Mouse (Mus musculus) kidney, postnatal 25 days (tissue): ENCODE measurements around the gene Tpsb2.
A peak's percentile ranks its signal among the peaks of the same experiment; 100 is the strongest.

Experiments
- DNase-seq, 2 experiments: peaks; one replicate each; pipeline ENCODE4 v3.0.0; 2021; ENCODE audit warnings: mixed read lengths in 2 of 2

Tpsb2 gene

GRCm38 (mm10) chr17:25366005-25366404, at the start of gene Tpsb2:
Tpsb2 (plus strand) TSS chr17:25366305.
- no peak for DNase-seq

DNA sequence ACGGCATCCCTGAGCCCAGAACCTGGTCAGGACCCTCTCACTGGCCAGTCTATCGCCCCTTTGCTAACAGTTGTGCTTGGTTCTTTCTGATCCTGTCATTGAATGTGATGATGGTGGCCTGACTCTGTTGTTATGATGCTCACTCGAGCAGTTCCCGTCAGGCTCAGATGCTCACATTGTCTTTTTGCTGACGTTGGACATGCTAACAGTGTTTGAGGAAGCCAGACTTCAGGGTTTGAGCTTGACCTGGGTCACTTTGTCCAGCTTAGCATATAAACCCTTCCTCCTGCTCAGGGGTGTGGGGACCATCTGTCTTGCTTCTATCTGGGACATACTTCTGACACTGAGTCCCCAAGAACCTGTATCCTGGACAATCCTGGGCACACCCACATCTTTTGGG, 47.8 kb upstream of the Tpsb2 start, which contains the start of gene Prss29:
TSS of gene Prss29 (plus strand) at position 301 of the 400 bp plus-strand sequence.
- no peak for DNase-seq

DNA sequence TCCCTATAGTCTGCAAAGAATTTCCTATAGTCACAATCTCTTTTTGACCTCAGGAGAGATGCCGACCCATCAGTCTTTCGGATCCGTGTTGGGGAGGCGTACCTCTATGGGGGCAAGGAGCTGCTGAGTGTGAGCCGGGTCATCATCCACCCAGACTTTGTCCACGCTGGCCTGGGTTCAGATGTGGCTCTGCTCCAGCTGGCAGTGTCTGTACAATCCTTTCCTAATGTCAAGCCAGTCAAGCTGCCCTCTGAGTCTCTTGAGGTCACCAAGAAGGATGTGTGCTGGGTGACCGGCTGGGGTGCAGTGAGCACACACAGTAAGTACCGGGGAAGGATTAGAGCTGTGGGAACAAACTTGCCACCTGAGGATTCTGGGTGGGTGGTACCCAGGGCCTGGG, 45.3 kb upstream of the Tpsb2 start:
- DNase-seq = peak; percentile 38 to 58

GRCm38 (mm10) chr17:25322930-25323329, 43.2 kb upstream of the Tpsb2 start:
- DNase-seq = no peak

GRCm38 (mm10) chr17:25332321-25332720, 33.8 kb upstream of the Tpsb2 start:
- DNase-seq = no peak

DNA sequence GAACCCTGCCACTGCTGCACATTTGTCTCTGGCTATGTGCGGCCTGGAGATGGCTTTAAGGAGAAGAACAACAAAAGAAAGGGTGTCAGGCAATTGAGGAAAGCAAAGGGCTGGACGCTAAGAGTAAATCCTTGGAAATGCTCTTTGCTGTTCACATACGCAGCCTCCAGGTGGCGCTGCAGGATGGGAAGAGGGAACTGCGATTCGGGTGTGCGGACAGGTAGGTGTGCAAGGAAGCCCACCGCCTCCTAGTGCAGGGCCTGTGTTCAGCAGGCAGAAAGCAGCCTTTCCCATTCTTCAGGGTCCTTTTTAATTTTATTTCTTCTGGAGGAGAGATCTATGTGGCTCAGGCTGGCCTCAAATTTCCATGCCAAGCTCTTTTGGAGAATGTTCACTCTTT, 32.2 kb upstream of the Tpsb2 start:
- DNase-seq = peak; percentile 49 to 64

DNA sequence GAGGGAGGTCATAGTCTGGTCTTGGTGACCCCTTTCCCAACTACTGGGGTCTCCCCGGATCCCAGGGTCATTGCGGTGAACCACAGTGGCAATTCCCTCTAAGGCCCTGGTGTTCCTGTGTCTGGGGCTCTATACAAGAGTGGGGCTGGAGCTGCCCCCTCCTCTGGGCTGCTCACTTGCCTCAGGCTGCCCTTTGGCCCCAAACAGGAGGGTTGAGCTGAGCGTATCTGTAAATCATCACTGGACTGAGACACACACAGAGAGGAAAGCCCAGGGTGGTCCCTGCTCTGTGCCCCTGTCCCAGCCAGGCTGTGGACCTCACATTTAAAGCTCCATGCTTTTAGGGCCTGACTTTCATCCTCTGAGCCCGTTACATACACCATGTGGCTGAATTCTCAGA, 27.9 kb upstream of the Tpsb2 start:
- peak; percentile 7 to 43 for DNase-seq

DNA sequence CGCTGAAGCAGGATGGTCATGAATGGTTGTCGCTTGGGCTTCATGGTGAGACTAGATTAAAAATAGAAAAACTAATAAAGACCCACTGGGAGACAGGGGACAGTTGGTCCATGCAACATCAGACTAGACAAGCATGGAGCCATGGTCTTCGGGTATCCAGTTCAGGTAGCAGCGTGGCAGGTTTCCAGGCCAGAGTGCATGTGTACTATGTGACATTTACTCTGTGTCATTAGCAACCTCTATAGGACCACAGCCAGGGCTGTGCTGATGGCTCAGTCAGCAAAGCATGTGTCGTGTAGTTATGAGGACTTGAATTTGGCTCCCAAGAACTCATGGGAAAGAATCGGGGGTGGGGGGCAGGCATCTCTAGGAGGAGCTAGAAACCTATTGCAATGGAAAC, 26.1 kb upstream of the Tpsb2 start:
- no peak for DNase-seq

GRCm38 (mm10) chr17:25341490-25341889, 24.6 kb upstream of the Tpsb2 start:
- peak; percentile 21 to 65 for DNase-seq

GRCm38 (mm10) chr17:25345462-25345861, 20.6 kb upstream of the Tpsb2 start, which contains the start of gene Tpsab1:
Tpsab1 (minus strand) TSS chr17:25345562.
- DNase-seq = no peak

- DNase-seq = no peak
These were observed 4.8 kb upstream of the Tpsb2 start for GRCm38 (mm10) chr17:25361291-25361690.

- DNase-seq = peak; percentile 53 to 60
These were observed 2.4 kb upstream of the Tpsb2 start for GRCm38 (mm10) chr17:25363726-25364125.

- DNase-seq = no peak
These were observed 2.9 kb downstream of the Tpsb2 start, which contains the start of gene Tpsg1 for GRCm38 (mm10) chr17:25368973-25369372. Tpsg1 (plus strand) TSS chr17:25369273.

- no peak for DNase-seq
These were observed 6.4 kb downstream of the Tpsb2 start for GRCm38 (mm10) chr17:25372491-25372890.

- no peak for DNase-seq
These were observed 7.9 kb downstream of the Tpsb2 start for GRCm38 (mm10) chr17:25374011-25374410.

- no peak for DNase-seq
These were observed 28.4 kb downstream of the Tpsb2 start for GRCm38 (mm10) chr17:25394526-25394925.

GRCm38 (mm10) chr17:25397804-25398519, 31.9 kb downstream of the Tpsb2 start:
- DNase-seq = peak; percentile 77 to 87

DNA sequence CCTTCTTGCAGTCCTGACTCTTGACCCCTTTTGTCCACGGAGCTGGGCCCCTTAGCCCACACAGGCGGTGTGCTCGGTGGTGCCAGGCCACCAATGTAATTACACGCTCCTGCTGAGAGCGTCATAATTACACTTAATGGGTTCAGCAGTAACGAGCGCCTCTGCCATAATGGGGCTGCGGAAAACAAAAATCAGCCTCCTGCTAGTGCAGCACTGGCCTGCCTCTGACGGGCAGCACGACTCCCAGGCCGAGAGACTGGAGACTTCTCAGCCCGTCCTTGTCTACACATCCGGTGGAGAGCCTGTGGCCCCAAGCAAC, 32.4 kb downstream of the Tpsb2 start:
- no peak for DNase-seq

DNA sequence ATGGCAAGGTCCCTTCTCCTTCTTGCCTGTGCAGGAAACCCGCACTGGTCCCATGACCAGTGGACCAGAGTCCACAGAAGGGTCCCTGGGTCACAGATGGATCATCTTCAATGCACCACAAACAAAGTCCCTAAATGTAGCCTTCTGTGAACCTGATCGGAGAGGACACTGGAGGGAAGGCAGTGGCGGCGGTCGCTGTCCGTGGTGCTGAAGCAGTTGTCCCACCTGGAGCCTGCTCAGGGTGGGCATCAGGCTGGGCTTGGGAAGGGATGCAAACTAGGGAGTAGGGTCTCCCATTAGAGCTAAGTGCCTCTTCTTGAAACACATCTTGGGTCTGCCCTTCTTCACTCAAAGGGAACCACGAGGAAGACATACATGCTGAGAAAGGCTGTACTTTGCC, 34.3 kb downstream of the Tpsb2 start:
- DNase-seq = peak; percentile 58 to 64

GRCm38 (mm10) chr17:25401491-25401890, 35.4 kb downstream of the Tpsb2 start:
- no peak for DNase-seq

DNA sequence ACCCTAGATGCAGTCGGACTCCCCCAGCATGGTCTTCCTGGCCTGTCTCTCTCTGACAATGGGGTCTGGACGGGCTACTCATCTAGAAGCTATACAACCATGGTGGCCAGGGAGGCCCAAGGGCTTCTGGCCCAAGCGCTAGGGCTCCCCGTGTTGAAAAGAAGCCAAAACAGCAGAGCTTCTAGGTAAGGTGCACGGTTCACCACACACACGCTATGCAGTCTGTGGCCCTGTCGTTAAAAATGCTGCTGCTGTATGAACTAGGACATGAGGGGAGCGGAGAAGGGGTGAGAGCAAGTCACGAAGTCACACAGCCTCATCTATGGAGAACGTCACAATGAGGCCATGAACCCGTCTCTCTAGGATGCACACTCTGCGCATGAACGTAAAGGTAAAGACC, 36.1 kb downstream of the Tpsb2 start:
- DNase-seq = peak; percentile 25 to 53

DNA sequence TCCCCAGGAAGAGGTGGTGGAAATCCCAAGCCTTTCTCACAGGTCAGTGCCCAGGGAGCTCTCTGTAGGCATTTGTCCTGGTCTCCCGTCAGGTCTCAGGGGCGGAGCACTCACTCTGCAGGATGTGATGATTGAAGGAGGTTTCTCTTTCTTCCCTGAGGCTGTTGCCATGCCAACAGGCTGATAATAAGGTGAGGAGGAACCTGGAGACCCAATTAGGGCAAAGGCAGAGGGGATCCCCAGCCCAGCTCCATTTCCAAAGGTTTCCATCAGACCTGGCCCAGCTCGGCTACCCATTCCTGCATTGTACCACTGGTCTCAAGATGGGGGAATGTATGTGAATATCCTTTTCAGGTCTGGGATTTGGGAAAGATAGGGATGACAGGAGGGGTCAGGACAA, 38.1 kb downstream of the Tpsb2 start:
- no peak for DNase-seq

GRCm38 (mm10) chr17:25405224-25405895, 39.3 kb downstream of the Tpsb2 start:
- no peak for DNase-seq

GRCm38 (mm10) chr17:25406011-25406441, 39.9 kb downstream of the Tpsb2 start:
- no peak for DNase-seq
